Mouse (Mus musculus) NIH3T3 (cell line): Measurements from ENCODE around the gene Ttll13.

ENCODE experiments used
- DNase-seq: peaks from one replicate; pipeline ENCODE4 v3.0.0-alpha.2; 2012; ENCODE audit warnings: low read depth

Ttll13 gene

DNA sequence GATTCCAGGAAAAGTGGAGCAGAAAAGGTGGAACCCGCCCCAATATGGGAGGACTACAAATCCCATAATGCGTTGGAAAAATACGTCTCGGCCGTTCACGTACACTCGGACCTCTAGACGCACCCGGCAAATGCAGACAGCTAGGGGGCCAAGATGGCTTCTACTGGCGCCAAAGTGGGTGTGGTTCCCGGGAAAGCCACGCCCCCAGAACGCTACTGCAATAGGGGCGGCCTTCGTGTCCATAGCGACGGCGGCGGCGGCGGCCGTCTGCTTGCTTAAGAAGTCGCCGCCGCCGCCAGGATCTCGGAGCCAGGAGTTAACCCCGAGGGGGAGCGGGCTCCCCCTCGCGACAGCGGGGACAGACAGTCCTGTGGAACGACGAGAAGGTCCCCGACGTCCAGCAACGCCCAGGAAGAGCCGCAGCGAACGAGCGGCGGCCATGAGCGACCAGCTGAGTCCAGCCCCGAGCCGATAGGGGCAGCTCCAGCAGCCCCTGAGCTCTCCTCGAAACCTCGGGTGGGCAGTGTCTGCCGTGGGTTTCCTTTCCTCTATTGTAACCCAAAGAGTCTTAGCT, at the start of gene Ttll13:
Gene Ttll13, plus strand, starts transcription at position 229 of the 574 bp plus-strand sequence.
- DNase-seq: peak; percentile 98

DNA sequence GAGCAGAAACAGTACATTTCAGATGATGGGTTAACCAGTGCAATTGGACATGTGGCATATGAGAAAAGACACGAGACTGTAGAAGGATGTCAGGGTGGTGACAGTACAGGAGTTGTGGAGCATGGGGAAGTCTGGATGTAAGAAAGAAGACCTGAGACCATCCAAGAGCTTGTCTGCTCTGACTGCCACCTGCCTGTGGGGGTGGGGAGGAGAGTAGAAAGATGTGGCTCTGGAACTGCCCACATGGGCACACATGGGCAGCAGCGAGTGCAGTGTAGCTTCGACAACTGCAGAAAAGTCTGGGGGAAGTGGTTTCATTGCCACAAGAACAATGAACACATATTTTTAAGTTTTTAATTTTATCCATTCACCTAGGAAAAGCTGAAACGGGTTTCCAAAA, 48.8 kb upstream of the Ttll13 start:
- no peak for DNase-seq

- DNase-seq: peak; percentile 92
Measured at GRCm38 (mm10) chr7:80197941-80198778, 48.0 kb upstream of the Ttll13 start.

DNA sequence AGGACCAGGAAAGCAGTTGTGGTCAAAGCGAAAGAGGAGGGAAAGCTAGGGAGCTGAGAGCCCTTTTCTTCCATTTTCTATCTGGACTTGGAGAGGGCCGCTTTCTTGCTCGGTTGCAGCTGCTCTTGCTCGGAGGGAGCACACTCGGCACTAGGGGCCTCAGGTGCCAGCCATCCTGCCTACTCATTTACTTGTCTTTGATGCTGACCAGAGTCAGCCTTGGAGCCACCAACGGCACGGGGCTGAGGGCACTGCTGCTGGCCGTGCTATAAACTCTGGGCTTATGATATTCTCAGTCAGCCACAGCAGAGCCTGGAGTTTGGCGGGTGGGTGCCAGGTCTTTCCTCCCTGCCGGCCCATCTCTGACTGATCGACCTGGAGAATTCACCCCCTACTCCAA, 47.3 kb upstream of the Ttll13 start:
- DNase-seq: no peak

DNA sequence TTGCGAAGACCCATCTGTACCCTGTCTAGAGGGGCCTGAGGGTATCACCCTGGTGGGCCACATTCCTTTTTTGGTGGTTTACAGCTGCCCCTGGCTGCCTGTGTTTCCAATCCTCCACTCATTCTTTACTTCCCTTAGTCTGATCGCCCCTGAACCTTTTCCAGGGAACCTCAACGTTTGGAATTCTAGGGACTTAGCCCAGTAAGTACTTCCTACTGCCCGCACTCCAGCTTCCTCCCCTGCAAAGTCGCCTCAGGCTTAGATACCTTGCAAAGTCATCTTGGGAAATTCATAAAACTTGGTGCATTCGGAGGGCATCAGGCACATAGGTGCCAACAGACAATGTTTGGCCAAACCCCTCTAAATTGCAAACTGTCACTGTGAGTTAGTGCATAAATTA, 46.9 kb upstream of the Ttll13 start:
- no peak for DNase-seq

DNA sequence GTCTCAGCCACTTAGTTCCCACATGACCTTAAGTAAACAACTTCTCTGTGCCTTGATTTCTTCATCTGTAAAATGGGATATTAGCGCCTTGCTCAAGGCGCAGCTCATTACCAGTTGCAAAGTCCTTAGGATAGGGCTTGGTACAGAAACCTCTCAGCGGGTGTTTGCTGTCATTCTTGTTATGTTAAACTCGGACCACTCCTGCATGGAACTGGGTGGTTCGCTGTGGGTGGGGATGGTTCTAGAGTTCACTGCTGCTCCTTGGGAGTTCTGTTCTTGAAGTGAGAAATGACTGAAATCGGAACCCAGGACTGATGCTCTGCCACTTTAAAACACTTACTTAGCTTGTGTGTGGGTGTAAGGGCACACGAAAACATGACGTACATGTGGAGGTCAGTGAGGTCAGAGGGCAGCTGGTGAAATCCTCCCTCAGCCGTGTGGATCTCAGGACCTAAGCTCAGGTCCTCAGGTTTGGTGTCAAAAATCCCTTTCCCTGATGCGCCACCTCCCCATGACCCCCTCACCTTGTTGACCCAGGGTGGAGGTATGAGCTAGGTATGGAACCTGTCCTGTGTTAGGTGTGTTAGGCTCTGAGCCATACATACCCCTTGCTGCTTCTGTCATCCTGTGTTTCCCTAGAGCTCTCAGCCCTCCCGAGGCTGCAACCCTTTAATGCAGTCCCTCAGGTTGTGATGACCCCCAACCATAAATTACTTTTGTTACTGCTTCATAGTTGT, 46.2 kb upstream of the Ttll13 start:
- no peak for DNase-seq

DNA sequence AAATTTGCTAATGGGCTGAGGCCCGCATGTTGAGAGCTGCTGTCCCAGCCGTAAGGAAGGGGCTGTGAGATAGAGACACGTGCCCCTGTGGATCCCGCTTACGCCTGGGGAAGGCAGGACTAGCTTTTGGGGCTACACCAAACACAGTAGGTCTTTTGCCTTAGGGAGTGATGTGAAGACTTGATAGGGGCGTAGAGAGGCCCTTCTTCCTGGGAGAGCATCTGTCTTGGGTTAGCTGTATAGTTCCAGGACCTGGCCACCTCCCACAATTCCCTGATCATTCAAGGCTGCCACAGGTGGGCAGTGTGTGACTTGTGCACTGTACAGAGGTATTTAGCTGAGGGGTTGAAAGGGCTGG, 45.6 kb upstream of the Ttll13 start:
- DNase-seq: no peak

DNA sequence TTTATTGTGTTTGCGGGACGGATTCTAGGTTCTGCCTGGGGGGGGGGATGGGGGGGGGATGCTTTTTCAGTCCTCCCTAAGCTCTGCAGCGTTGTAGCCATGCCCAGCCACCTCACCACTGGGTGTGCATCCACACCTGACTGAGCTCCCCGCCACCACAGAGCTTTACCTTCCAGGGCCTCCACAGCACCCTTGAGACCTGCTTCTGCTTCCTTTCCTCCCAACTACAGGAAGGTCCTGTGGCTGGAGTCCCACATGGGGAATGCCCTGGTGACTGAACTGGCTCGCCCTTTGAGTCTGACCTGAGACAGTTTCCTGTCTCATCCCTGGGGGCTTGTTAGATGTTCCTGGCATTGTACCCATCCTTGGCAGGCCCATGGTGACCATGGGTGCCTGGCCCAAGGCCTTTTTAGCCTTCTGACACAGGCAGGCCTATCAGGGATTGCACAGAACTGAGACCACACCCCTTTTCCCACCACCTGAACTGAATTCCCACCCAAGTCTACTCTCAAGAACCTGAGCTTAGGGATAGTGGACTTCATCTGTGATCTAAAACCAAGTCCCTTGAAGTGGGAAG, 45.1 kb upstream of the Ttll13 start:
- DNase-seq: no peak

GRCm38 (mm10) chr7:80201888-80202540, 44.2 kb upstream of the Ttll13 start:
- no peak for DNase-seq

DNA sequence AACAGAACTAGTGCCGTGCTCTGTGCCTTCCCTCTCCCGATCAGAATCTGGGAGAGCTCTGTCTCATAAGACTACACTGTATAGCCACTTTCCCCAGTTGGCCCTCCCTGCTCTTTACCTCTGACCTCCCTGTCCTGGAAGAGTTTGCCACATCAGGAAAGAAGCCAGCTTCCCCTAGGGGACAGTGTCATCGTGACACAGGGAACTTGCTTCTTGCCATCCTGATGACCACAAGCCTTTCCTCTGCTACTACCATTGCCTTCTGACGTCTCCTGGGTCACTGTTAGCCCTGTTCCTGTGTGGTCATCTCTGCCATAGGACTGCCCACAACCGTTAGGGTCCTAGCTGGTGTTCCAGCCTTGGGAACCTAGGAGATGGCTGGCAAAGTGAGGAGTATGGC, 43.2 kb upstream of the Ttll13 start:
- no peak for DNase-seq

- DNase-seq: no peak
Measured at GRCm38 (mm10) chr7:80203638-80204096, 42.5 kb upstream of the Ttll13 start.

- no peak for DNase-seq
Measured at GRCm38 (mm10) chr7:80204362-80204761, 41.8 kb upstream of the Ttll13 start.

DNA sequence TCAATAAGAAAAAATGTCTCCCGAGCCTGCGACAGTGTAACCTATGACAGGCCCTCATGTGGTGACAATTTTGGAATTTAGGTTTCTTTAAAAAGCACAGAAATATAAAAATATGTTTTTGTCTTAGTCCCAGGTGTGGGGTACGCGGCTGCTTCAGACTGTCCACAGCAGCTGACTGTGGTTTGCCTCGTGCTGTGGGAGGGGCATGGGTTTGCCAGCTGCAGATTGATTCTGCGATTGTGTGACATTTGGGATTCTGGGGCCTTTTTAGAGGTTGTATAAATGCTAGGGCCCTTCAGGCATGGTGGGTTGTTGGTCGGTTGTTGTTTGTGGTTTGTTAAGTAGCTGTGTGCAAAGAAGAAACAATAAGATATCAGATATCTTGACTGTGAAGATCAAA, 41.2 kb upstream of the Ttll13 start:
- no peak for DNase-seq

GRCm38 (mm10) chr7:80205705-80206589, 40.2 kb upstream of the Ttll13 start:
- no peak for DNase-seq

DNA sequence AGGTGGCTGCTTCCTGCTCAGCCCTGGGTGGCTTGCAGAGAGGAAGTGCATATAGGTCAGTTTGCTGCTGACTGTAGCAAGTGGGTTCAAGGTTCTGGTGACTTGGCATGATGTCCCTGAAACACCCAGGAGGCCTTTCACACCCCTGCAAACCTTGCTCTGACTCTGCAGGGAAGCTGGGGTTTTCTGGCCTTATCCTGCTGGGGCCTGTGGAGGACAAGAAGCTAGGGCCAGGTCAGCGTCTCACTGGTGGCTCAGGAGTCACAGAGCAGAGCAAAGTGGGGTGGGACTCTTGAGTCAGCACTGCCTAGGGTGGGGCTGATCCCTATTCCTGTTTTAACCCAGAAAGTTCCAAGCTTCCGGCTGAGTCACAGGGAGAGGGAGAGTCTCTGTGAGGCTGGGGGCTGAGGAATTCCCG, 38.9 kb upstream of the Ttll13 start:
- DNase-seq: peak; percentile 28

GRCm38 (mm10) chr7:80208026-80208642, 38.0 kb upstream of the Ttll13 start:
- DNase-seq: peak; percentile 10

DNA sequence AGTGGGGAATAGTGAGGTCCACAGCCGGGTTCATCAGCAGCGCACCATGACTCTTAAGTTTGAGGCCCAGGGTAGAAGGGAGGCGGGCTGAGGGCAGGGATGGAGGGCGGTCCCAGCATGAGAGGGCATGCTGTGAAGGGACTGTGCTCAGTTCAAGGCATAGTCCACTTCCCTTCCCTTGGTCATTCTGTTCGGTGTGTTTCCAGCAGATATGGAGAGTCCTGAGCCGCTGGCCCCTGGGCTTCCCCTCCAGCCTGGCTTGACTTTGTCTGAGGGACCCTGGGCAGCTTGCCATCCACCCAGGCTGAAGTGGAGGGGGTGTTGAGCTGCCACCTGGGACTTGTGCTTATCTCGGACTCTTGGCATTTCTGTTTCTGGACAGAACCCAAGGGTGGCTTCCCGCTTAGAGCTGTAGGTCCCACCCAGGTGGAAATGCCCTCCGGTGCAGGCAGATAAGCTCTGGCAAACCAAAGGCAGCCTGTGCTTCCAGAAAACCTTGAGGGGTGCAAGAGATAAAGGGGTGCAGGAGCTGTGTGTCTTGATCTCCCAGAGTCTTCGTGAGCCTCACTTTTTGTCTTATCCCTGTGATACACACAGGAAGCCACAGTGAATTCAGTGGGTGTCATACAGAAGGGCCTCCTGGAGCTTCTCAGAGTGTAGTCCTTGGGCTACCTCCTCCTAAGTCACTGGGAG, 37.3 kb upstream of the Ttll13 start:
- DNase-seq: peak; percentile 38

DNA sequence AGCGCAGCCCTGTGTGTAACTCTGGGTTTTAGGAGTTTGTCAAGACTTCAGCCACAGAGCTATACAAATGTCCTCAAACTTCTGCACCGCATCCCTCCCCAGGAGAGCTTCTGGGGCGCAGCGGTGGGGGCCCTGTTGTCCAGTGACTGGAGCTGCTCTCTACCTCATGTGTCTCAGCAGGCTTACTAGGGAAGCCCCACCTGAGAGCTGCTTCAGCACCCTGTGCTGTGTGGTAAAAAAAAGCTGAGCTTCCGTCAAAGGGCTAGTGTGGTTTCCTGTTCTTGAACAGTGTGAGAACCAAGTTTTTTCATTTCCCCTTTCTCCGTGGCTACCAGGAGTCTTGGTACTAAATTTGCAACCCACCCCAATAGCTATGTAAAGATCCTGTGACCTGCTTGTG, 36.5 kb upstream of the Ttll13 start:
- DNase-seq: no peak

- DNase-seq: no peak
Measured at GRCm38 (mm10) chr7:80210982-80211381, 35.2 kb upstream of the Ttll13 start.

- no peak for DNase-seq
Measured at GRCm38 (mm10) chr7:80213604-80214003, 32.6 kb upstream of the Ttll13 start.
